Mouse (Mus musculus): ENCODE results near the gene Qars. TPM values are rescaled to one million over a fixed set of nuclear protein-coding genes. Genes with fewer than 3 reads are reported as not detected.
A peak's percentile ranks its signal among the peaks of the same experiment; 100 is the strongest.

Qars gene
- polyA plus RNA-seq (2014; fragmentation: Nextera tagmentation; extraction: Ambion mirVana), result 61.6 and 66.6 TPM in 2 replicates

- no peaks in the 10 kb centered on the region for H3K27me3 ChIP-seq (ENCODE audit: control insufficient read depth, insufficient read depth, low read length)
- H3K4me2 ChIP-seq (replicated peaks), result peak within 1 kb of the TSS; percentile 96
- H3K36me3 ChIP-seq (replicated peaks; ENCODE audit: control insufficient read depth, insufficient read depth), result peaks cover 41% of the 10 kb centered on the region
- peak within 1 kb of the TSS; percentile 76 for H3K27ac ChIP-seq
- peaks cover 13% of the 10 kb centered on the region for H3K4me1 ChIP-seq (replicated peaks; ENCODE audit: control insufficient read depth, insufficient read depth, low read length)
- H3K9ac ChIP-seq, result peak within 1 kb of the TSS; percentile 70
- peak within 1 kb of the TSS; percentile 72 for H3K4me3 ChIP-seq (replicated peaks; ENCODE audit: low read length)
- WGBS, result under 1% methylated on average over 37 of the region's 37 CpGs
- peak; percentile 93 for DNase-seq (ENCODE audit: low spot score)
- peak; percentile 97 for ATAC-seq (ENCODE audit: low FRiP score)
- no peaks in the 10 kb centered on the region for H3K9me3 ChIP-seq (ENCODE audit: control insufficient read depth, low read length)
Observed at GRCm38 (mm10) chr9:108507619-108508434, at the start of gene Qars. Qars (plus strand) TSS chr9:108507706.

GRCm38 (mm10) chr9:108459939-108460318 is 47.6 kb upstream of the Qars start:
- Histone ChIP-seq H3K4me3 (replicated peaks; ENCODE audit: low read length) (peak overlapping the region; percentile 94), H3K9me3 (ENCODE audit: control insufficient read depth, low read length) (no peaks in the 10 kb centered on the region), H3K4me2 (replicated peaks) (peak overlapping the region; percentile 96), H3K36me3 (replicated peaks; ENCODE audit: control insufficient read depth, insufficient read depth) (peaks cover 21% of the 10 kb centered on the region), H3K9ac (no peak overlapping the region), H3K27ac (peak overlapping the region; percentile 90), H3K27me3 (ENCODE audit: control insufficient read depth, insufficient read depth, low read length) (no peaks in the 10 kb centered on the region), H3K4me1 (replicated peaks; ENCODE audit: control insufficient read depth, insufficient read depth, low read length) (peaks cover 10% of the 10 kb centered on the region)
- 100% methylated on average over 1 of the region's 1 CpGs for WGBS
- ATAC-seq (ENCODE audit: low FRiP score), result no peak
- DNase-seq (ENCODE audit: low spot score), result no peak

- Histone ChIP-seq H3K9ac (peak within 1 kb of the TSS; percentile 90), H3K36me3 (replicated peaks; ENCODE audit: control insufficient read depth, insufficient read depth) (peaks cover 27% of the 10 kb centered on the region), H3K27me3 (ENCODE audit: control insufficient read depth, insufficient read depth, low read length) (no peaks in the 10 kb centered on the region), H3K4me2 (replicated peaks) (peak within 1 kb of the TSS; percentile 96), H3K9me3 (ENCODE audit: control insufficient read depth, low read length) (no peaks in the 10 kb centered on the region), H3K27ac (peak within 1 kb of the TSS; percentile 90), H3K4me3 (replicated peaks; ENCODE audit: low read length) (peak within 1 kb of the TSS; percentile 94), H3K4me1 (replicated peaks; ENCODE audit: control insufficient read depth, insufficient read depth, low read length) (peaks cover 10% of the 10 kb centered on the region)
- WGBS, result under 1% methylated on average over 52 of the region's 52 CpGs
- ATAC-seq (ENCODE audit: low FRiP score) (peak; percentile 80), DNase-seq (ENCODE audit: low spot score) (peak; percentile 88)
Observed at GRCm38 (mm10) chr9:108460319-108461178, 47.0 kb upstream of the Qars start, which contains the start of gene Ccdc71. Ccdc71 (plus strand) TSS chr9:108460527.

GRCm38 (mm10) chr9:108461181-108461631 is 46.3 kb upstream of the Qars start, which contains the start of gene Klhdc8b:
Klhdc8b (minus strand) TSS chr9:108461581.
- ATAC-seq (ENCODE audit: low FRiP score) (no peak), DNase-seq (ENCODE audit: low spot score) (no peak)
- H3K9me3 ChIP-seq (ENCODE audit: control insufficient read depth, low read length), result no peaks in the 10 kb centered on the region
- no peaks in the 10 kb centered on the region for H3K27me3 ChIP-seq (ENCODE audit: control insufficient read depth, insufficient read depth, low read length)
- peak within 1 kb of the TSS; percentile 90 for H3K9ac ChIP-seq
- H3K4me3 ChIP-seq (replicated peaks; ENCODE audit: low read length), result peak within 1 kb of the TSS; percentile 94
- 25% methylated on average over 11 of the region's 11 CpGs for WGBS
- peak within 1 kb of the TSS; percentile 90 for H3K27ac ChIP-seq
- H3K4me1 ChIP-seq (replicated peaks; ENCODE audit: control insufficient read depth, insufficient read depth, low read length), result peaks cover 10% of the 10 kb centered on the region
- H3K36me3 ChIP-seq (replicated peaks; ENCODE audit: control insufficient read depth, insufficient read depth), result peaks cover 34% of the 10 kb centered on the region
- peak within 1 kb of the TSS; percentile 96 for H3K4me2 ChIP-seq (replicated peaks)

- Histone ChIP-seq H3K4me3 (replicated peaks; ENCODE audit: low read length) (peak overlapping the region; percentile 94), H3K9ac (peak overlapping the region; percentile 90; the same call in 1 of the 2 replicates), H3K4me2 (replicated peaks) (peak overlapping the region; percentile 96), H3K36me3 (replicated peaks; ENCODE audit: control insufficient read depth, insufficient read depth) (peaks cover 36% of the 10 kb centered on the region), H3K4me1 (replicated peaks; ENCODE audit: control insufficient read depth, insufficient read depth, low read length) (peaks cover 10% of the 10 kb centered on the region), H3K9me3 (ENCODE audit: control insufficient read depth, low read length) (no peaks in the 10 kb centered on the region), H3K27me3 (ENCODE audit: control insufficient read depth, insufficient read depth, low read length) (no peaks in the 10 kb centered on the region), H3K27ac (no peak overlapping the region)
- DNase-seq (ENCODE audit: low spot score) (no peak), ATAC-seq (ENCODE audit: low FRiP score) (no peak)
- 90% methylated on average over 5 of the region's 5 CpGs for WGBS
Observed at GRCm38 (mm10) chr9:108461675-108462074, 45.8 kb upstream of the Qars start.

- Histone ChIP-seq H3K27ac (no peak overlapping the region), H3K36me3 (replicated peaks; ENCODE audit: control insufficient read depth, insufficient read depth) (peaks cover 41% of the 10 kb centered on the region), H3K4me3 (replicated peaks; ENCODE audit: low read length) (no peak overlapping the region), H3K9ac (no peak overlapping the region), H3K4me1 (replicated peaks; ENCODE audit: control insufficient read depth, insufficient read depth, low read length) (peaks cover 10% of the 10 kb centered on the region), H3K27me3 (ENCODE audit: control insufficient read depth, insufficient read depth, low read length) (no peaks in the 10 kb centered on the region), H3K9me3 (ENCODE audit: control insufficient read depth, low read length) (no peaks in the 10 kb centered on the region), H3K4me2 (replicated peaks) (peak overlapping the region; percentile 96; the same call in 1 of the 2 replicates)
- no peak for ATAC-seq (ENCODE audit: low FRiP score)
- WGBS, result 89% methylated on average over 10 of the region's 10 CpGs
- no peak for DNase-seq (ENCODE audit: low spot score)
Observed at GRCm38 (mm10) chr9:108462192-108462591, 45.3 kb upstream of the Qars start.

GRCm38 (mm10) chr9:108463713-108464112 is 43.8 kb upstream of the Qars start:
- no peak overlapping the region for H3K9ac ChIP-seq
- peaks cover 10% of the 10 kb centered on the region for H3K4me1 ChIP-seq (replicated peaks; ENCODE audit: control insufficient read depth, insufficient read depth, low read length)
- WGBS, result 98% methylated on average over 9 of the region's 9 CpGs
- no peaks in the 10 kb centered on the region for H3K27me3 ChIP-seq (ENCODE audit: control insufficient read depth, insufficient read depth, low read length)
- no peak overlapping the region for H3K27ac ChIP-seq
- H3K4me3 ChIP-seq (replicated peaks; ENCODE audit: low read length), result no peak overlapping the region
- DNase-seq (ENCODE audit: low spot score) (no peak), ATAC-seq (ENCODE audit: low FRiP score) (no peak)
- peaks cover 42% of the 10 kb centered on the region for H3K36me3 ChIP-seq (replicated peaks; ENCODE audit: control insufficient read depth, insufficient read depth)
- no peak overlapping the region for H3K4me2 ChIP-seq (replicated peaks)
- no peaks in the 10 kb centered on the region for H3K9me3 ChIP-seq (ENCODE audit: control insufficient read depth, low read length)

- DNase-seq (ENCODE audit: low spot score) (no peak), ATAC-seq (ENCODE audit: low FRiP score) (no peak)
- H3K27me3 ChIP-seq (ENCODE audit: control insufficient read depth, insufficient read depth, low read length), result no peaks in the 10 kb centered on the region
Observed at GRCm38 (mm10) chr9:108466219-108466618, 41.3 kb upstream of the Qars start.

GRCm38 (mm10) chr9:108469430-108469829 is 38.1 kb upstream of the Qars start:
- no peak for ATAC-seq (ENCODE audit: low FRiP score)
- Histone ChIP-seq H3K4me1 (replicated peaks; ENCODE audit: control insufficient read depth, insufficient read depth, low read length) (no peaks in the 10 kb centered on the region), H3K36me3 (replicated peaks; ENCODE audit: control insufficient read depth, insufficient read depth) (peaks cover 26% of the 10 kb centered on the region), H3K4me2 (replicated peaks) (no peak overlapping the region), H3K27ac (no peak overlapping the region), H3K9ac (no peak overlapping the region), H3K4me3 (replicated peaks; ENCODE audit: low read length) (no peak overlapping the region), H3K9me3 (ENCODE audit: control insufficient read depth, low read length) (no peaks in the 10 kb centered on the region), H3K27me3 (ENCODE audit: control insufficient read depth, insufficient read depth, low read length) (no peaks in the 10 kb centered on the region)
- no peak for DNase-seq (ENCODE audit: low spot score)
- 81% methylated on average over 5 of the region's 5 CpGs for WGBS

More at GRCm38 (mm10) chr9:108466219-108466618, 41.3 kb upstream of the Qars start:
- Histone ChIP-seq H3K27ac (no peak overlapping the region), H3K9me3 (ENCODE audit: control insufficient read depth, low read length) (no peaks in the 10 kb centered on the region), H3K4me1 (replicated peaks; ENCODE audit: control insufficient read depth, insufficient read depth, low read length) (peaks cover 7% of the 10 kb centered on the region), H3K9ac (no peak overlapping the region), H3K36me3 (replicated peaks; ENCODE audit: control insufficient read depth, insufficient read depth) (peaks cover 42% of the 10 kb centered on the region), H3K4me2 (replicated peaks) (no peak overlapping the region), H3K4me3 (replicated peaks; ENCODE audit: low read length) (no peak overlapping the region)
- 95% methylated on average over 2 of the region's 2 CpGs for WGBS
